Mouse (Mus musculus) gastrocnemius, adult 2 months (tissue): ENCODE data around the gene Zc3h12d. TPM values are rescaled to one million over a fixed set of nuclear protein-coding genes. Genes with fewer than 3 reads are reported as not detected.
A peak's percentile ranks its signal among the peaks of the same experiment; 100 is the strongest.
"Not testable (repeated sequence)": the region's sequence is repeated elsewhere in the genome, so short reads cannot be mapped to it uniquely, and the experiment has no call there.

Experiments
- DNase-seq: peaks from one replicate; pipeline ENCODE4 v3.0.0; 2022
- H3K27ac ChIP-seq: fragments of 200-600 bp; 2 replicates; pipeline ENCODE4 v1.8.1; 2022; ENCODE audit warnings: mild to moderate bottlenecking
- H3K4me3 ChIP-seq: fragments of 200-600 bp; 2 replicates; pipeline ENCODE4 v1.8.1; 2022; ENCODE audit warnings: mild to moderate bottlenecking, moderate library complexity
- CTCF ChIP-seq: fragments of 200-600 bp; IDR thresholded peaks from 2 replicates; pipeline ENCODE4 v1.8.1; 2022; ENCODE audit warnings: antibody characterized with exemption, mild to moderate bottlenecking, moderate library complexity
- intact Hi-C: fragments of 180-260 bp; cut with DNase I; formaldehyde crosslinking; loops from one replicate; pipeline ENCODE4 v1.15.1; 2025
- total RNA-seq, 2 experiments: library from RNA; stranded (reverse); gene quantifications; 2 replicates each; pipeline ENCODE4 v1.2.3; 2021

Gene Zc3h12d
- total RNA-seq, 2 experiments from 2014 or later = 0.08 TPM; not detected in 1

DNA sequence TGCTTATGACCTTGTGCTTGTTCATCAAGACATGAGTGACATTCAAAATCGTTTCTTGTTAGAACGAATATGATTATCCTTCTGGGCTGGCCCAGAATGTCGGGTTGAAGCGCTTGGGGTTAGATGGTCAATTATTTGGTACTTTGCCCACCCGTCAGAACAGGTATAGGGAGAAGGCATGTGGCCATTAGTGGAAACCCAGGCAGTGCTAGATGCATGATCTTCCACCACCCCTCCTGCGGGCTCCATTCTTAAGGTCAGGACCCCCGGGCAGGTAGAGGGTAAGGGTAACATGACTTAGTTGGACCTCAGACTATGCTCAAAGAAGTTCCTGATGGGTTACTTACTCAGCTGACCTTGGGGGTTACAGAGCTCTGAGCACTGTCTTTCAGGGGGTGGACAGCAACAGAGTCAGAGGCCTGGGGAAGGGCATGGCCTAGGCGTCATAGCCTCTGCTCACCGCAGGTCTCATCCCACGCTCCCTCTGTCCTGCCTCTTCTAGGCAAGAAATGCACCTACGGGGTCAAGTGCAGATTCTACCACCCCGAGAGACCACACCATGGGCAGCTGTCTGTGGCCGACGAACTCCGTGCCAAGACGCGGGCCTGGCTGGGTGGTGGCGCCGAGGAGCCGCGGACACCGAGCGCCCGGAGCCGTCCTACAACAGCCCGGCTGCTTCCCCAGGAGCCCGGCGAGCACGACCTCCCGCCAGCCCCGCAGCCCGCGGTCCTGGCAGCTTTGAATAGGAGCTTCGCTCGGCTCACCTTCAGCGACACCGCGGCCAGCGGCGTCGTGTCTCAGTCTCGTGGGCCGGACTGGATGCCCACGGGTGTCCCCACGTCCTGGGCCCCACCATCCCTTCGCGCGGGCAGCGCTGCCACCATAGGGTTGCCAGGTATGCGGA lies 34.7 kb downstream of the Zc3h12d start:
- peak; percentile 41 for TF ChIP-seq CTCF
- Histone ChIP-seq H3K27ac (no peak overlapping the region), H3K4me3 (peak overlapping the region; percentile 67)
- intact Hi-C loops = no loop called here
- peak; percentile 70 for DNase-seq

- TF ChIP-seq CTCF = no peak
- peak overlapping the region; percentile 67 for H3K4me3 ChIP-seq
- intact Hi-C loops = no loop called here
- no peak overlapping the region for H3K27ac ChIP-seq
- no peak for DNase-seq
Observed at GRCm38 (mm10) chr10:7867666-7868030, 35.4 kb downstream of the Zc3h12d start.

DNA sequence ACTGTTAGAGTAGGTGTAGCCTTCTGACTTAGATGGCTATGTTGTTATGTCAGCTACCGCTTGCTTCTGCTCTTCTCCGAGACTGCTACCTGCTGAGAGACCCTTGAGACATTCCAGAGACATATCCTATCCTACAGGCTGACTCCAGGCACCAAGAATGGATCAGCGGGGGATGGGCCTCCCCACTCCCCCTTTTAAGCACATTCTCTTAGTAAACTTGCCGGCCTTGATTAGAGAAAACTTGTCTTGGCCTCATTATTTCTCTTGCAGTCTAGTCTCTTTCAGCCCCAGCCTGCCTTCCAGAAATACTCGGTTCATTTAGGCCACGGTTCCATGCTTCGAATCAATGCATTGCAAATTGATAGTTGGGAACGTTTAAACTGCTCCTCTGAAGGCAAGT lies 37.5 kb downstream of the Zc3h12d start:
- DNase-seq = no peak
- no peak overlapping the region for H3K27ac ChIP-seq
- H3K4me3 ChIP-seq = no peak overlapping the region
- intact Hi-C loops = no loop called here
- TF ChIP-seq CTCF = no peak

- DNase-seq = peak; percentile 61
- no peak overlapping the region for H3K27ac ChIP-seq
- peak overlapping the region; percentile 30; the same call in 1 of the 2 replicates for H3K4me3 ChIP-seq
- intact Hi-C loops = no loop called here
- peak; percentile 58 for TF ChIP-seq CTCF
Observed at GRCm38 (mm10) chr10:7870571-7871315, 38.5 kb downstream of the Zc3h12d start.

DNA sequence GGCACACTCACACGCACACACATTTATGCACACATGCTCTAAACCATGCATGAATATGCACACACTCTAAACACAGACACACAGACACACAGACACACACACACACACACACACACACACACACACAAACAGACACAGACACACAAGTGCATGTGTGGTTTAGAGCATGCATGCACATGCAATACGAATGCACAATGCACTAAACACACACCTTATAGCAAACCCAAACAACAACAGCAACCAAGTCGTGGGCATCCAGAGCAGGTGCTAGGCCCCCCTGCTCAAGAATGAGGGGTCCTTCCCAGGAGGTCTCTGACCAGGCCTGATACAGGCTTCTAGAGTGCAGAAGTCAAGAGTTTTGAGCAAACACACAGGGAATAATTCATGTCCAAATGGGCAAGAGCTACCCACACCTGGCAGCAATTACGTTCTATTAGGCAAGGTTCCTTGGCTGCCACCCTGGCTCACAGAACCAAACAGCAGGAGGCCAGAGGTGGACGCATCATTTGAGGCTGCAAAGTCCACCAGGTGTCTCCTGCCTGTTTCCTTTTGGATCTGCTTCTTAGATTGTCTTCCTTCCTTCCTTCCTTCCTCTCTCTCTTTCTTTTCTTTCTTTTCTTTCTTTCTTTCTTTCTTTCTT lies 39.2 kb downstream of the Zc3h12d start:
- intact Hi-C loops = no loop called here
- TF ChIP-seq CTCF = no peak
- no peak overlapping the region for H3K27ac ChIP-seq
- no peak for DNase-seq
- no peak overlapping the region for H3K4me3 ChIP-seq

DNA sequence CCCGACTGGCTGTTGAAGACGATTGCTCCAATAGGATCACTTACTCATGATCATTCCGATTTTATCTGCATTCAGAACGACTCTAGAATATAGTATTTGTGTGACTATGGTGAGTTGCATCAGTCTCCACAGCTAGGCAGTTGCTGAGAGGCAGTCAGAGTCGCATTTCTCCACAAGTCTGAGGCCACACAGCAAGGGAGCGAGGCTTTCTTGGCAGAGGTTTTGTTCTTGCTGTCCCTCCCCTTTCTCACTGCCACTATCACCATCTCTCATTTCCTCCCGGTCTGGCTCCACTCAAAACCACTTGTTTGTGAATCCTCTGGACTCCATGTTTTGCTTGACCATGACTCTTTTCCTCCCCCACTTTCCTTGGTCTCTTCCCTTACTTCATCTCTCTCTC lies 41.9 kb downstream of the Zc3h12d start:
- no peak for DNase-seq
- no peak for TF ChIP-seq CTCF
- H3K27ac ChIP-seq = no peak overlapping the region
- intact Hi-C loops = no loop called here
- H3K4me3 ChIP-seq = no peak overlapping the region

- H3K4me3 ChIP-seq, DNase-seq, H3K27ac ChIP-seq: not testable (repeated sequence)
- intact Hi-C loops = loop anchor here (5.0 kb wide), 1 partner anchor 68 kb away; no protein-coding TSS in a partner anchor
Observed at GRCm38 (mm10) chr10:7880283-7880682, 48.0 kb downstream of the Zc3h12d start.

GRCm38 (mm10) chr10:7881971-7882370 lies 49.7 kb downstream of the Zc3h12d start:
- TF ChIP-seq CTCF = no peak
- Histone ChIP-seq H3K4me3 (no peak overlapping the region), H3K27ac (no peak overlapping the region)
- no peak for DNase-seq
- intact Hi-C loops = loop anchor here (5.0 kb wide), 1 partner anchor 70 kb away; no protein-coding TSS in a partner anchor

DNA sequence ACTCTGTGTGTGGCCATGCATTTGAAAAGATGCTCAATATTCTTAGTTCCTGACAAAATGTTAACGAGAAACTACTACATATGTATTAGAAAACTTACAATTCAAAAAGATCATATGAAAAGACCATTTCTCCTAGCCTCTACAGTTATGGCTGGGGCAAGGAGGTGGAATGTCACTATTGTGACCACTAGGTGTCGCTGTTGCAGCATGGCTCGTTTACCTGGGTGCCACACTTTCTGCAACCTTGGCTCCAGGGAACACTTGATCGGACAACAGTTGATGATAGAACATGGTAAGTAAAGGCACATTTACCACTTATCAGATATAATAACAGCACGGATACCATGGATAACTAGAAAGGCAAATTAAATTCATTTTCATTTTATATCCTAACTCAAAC lies 51.3 kb downstream of the Zc3h12d start:
- peak; percentile 77 for DNase-seq
- TF ChIP-seq CTCF = peak; percentile 98
- intact Hi-C loops = loop anchor here (1.0 to 5.0 kb wide), 3 partner anchors 71 to 357 kb away; no protein-coding TSS in a partner anchor
- H3K27ac ChIP-seq = no peak overlapping the region
- H3K4me3 ChIP-seq = no peak overlapping the region

DNA sequence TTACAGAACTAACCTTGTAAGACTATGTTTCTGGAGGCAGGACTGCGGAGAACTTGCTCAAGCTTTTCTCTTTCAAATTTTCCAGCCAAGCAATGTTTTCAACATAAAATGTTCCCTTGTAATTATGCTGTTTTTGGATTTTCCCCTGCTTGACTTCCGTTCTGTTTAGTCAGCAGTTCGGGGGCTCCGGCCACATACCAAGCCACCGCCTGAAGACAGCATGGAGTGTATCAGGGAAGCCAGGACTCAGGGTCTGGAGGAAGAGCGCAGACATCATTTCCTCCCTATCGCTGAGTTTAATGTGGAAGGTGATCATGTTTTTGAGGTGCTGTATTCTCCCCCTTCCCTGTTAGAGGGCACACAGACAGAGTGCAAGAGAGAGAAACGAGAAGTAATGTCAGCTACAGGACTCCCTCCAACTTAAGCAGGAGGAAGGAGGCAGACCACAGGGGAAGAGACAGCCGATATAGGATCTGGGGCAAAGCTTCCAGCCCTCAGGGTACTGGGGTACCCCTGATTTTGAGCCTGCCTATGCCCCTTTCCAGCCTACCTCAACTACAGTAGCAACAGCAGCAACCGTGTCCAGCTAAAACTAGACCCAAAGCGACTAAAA lies 56.1 kb downstream of the Zc3h12d start:
- Histone ChIP-seq H3K4me3 (peak overlapping the region; percentile 34; the same call in 1 of the 2 replicates), H3K27ac (peak overlapping the region; percentile 7; the same call in 1 of the 2 replicates)
- no peak for DNase-seq
- intact Hi-C loops = no loop called here
- no peak for TF ChIP-seq CTCF

GRCm38 (mm10) chr10:7900719-7901627 lies 68.7 kb downstream of the Zc3h12d start:
- H3K4me3 ChIP-seq = no peak overlapping the region
- TF ChIP-seq CTCF = no peak
- no peak overlapping the region for H3K27ac ChIP-seq
- no peak for DNase-seq
- intact Hi-C loops = no loop called here
